Mouse (Mus musculus) forebrain, embryonic 16.5 days (tissue): ENCODE measurements around the gene Tnfrsf8. TPM values are rescaled to one million over a fixed set of nuclear protein-coding genes. Genes with fewer than 3 reads are reported as not detected.
"Not testable (repeated sequence)": the region's sequence is repeated elsewhere in the genome, so short reads cannot be mapped to it uniquely, and the experiment has no call there.

Experiments
- ATAC-seq: fragments of 200-750 bp; cut with Nextera tagmentation; 2 replicates; pipeline ENCODE4 v1.8.0; 2017; ENCODE audit warnings: mild to moderate bottlenecking, moderate library complexity
- H3K27ac ChIP-seq: fragments of 300-500 bp; sonication (generic); 2 replicates; pipeline ENCODE4 v1.5.1; 2014; ENCODE audit warnings: low read length, control low read depth
- H3K27me3 ChIP-seq: fragments of 300-500 bp; sonication (generic); replicated peaks from 2 replicates; pipeline ENCODE4 v1.6.1; 2014; ENCODE audit warnings: low read length; ENCODE audit not compliant: control insufficient read depth, insufficient read depth
- H3K36me3 ChIP-seq: fragments of 300-500 bp; sonication (generic); 2 replicates; pipeline ENCODE4 v1.6.1; 2014; ENCODE audit not compliant: control insufficient read depth, insufficient read depth
- H3K4me1 ChIP-seq: fragments of 300-500 bp; sonication (generic); replicated peaks from 2 replicates; pipeline ENCODE4 v1.6.1; 2014; ENCODE audit warnings: low read length; ENCODE audit not compliant: control insufficient read depth, insufficient read depth
- H3K4me2 ChIP-seq: fragments of 300-500 bp; sonication (generic); 2 replicates; pipeline ENCODE4 v1.6.1; 2014; ENCODE audit warnings: mild to moderate bottlenecking, low read length, control low read depth
- H3K4me3 ChIP-seq: fragments of 300-500 bp; sonication (generic); replicated peaks from 2 replicates; pipeline ENCODE4 v1.5.1; 2014; ENCODE audit warnings: mild to moderate bottlenecking, low read length, control low read depth
- H3K9ac ChIP-seq: fragments of 300-500 bp; sonication (generic); replicated peaks from 2 replicates; pipeline ENCODE4 v1.6.1; 2014; ENCODE audit warnings: low read depth, low read length, control low read depth
- H3K9me3 ChIP-seq: fragments of 300-500 bp; sonication (generic); 2 replicates; pipeline ENCODE4 v1.6.1; 2016; ENCODE audit warnings: low read length; ENCODE audit not compliant: control insufficient read depth
- WGBS: fragments of 180-500 bp; shearing (Covaris S2); extraction: QIAGEN DNeasy Blood & Tissue Kit; methylation state at CpG from one replicate; pipeline ENCODE4 v1.1.7; 2014; 5-methylcytosine and 5-hydroxymethylcytosine counted together
- polyA plus RNA-seq: library from polyadenylated mRNA; unstranded; fragments of >200 nt; fragmentation: Nextera tagmentation; extraction: Ambion mirVana; gene quantifications from 2 replicates; pipeline ENCODE4 v1.2.1, GENCODE M21; 2015

Gene Tnfrsf8
- polyA plus RNA-seq, 1 experiment from 2014 or later = 0.81 TPM

DNA sequence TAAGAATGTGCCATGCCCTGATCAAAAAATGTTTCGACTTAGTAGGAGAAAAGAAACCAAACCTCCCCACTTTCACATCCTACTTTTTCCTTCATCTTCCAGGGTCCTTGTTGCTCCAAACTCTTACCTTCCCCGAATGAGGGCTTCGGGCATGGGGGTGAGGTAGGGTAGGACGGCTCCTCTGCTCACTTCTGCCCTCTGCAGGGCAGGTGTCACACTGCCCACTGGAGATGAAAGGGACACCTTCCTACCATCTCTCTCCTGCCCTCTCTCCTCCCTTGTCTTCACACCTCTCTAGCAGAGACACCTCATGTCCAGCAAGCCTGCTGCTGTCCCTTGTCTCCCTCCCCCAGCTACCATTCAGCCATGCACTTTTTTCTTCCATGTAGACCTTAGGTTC lies 998 bp downstream of the Tnfrsf8 start:
- Histone ChIP-seq H3K4me3 (no peak overlapping the region), H3K9ac (no peak overlapping the region), H3K9me3 (no peaks in the 10 kb centered on the region), H3K4me1 (no peaks in the 10 kb centered on the region), H3K27me3 (no peaks in the 10 kb centered on the region; the same call in 1 of the 2 replicates), H3K27ac (no peak overlapping the region), H3K4me2 (no peak overlapping the region), H3K36me3 (no peaks in the 10 kb centered on the region)
- no peak for ATAC-seq
- WGBS = 89% methylated on average over 4 of the region's 4 CpGs

GRCm38 (mm10) chr4:145313256-145313655 lies 1.7 kb downstream of the Tnfrsf8 start:
- Histone ChIP-seq H3K27me3 (no peaks in the 10 kb centered on the region; the same call in 1 of the 2 replicates), H3K4me3 (no peak overlapping the region), H3K36me3 (no peaks in the 10 kb centered on the region), H3K4me2 (no peak overlapping the region), H3K4me1 (no peaks in the 10 kb centered on the region), H3K9ac (no peak overlapping the region), H3K27ac (no peak overlapping the region), H3K9me3 (no peaks in the 10 kb centered on the region)
- no peak for ATAC-seq
- WGBS = 85% methylated on average over 3 of the region's 3 CpGs

DNA sequence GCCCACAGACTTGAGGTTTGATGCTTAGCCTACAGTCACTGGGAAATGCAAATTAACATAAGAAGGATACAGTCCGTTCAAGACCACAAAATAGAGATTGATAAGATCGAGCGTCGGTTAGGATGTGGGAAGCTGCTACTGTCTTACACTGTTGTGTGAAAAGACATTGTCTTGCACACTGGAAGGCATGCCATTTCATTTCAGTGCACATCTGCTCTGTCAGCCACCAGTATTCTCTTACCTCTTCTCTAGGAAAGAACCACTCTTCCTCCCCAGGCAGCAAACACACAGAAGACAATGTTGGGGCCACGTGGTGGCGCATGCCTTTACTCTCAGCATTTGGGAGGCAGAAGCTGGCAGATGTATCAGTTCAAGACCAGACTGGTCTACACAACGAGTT lies 2.4 kb downstream of the Tnfrsf8 start:
- Histone ChIP-seq H3K9me3 (no peaks in the 10 kb centered on the region), H3K4me1 (no peaks in the 10 kb centered on the region), H3K9ac (no peak overlapping the region), H3K27ac (no peak overlapping the region), H3K4me2 (no peak overlapping the region), H3K27me3 (no peaks in the 10 kb centered on the region; the same call in 1 of the 2 replicates), H3K36me3 (no peaks in the 10 kb centered on the region), H3K4me3 (no peak overlapping the region)
- ATAC-seq = no peak
- 77% methylated on average over 7 of the region's 7 CpGs for WGBS

- 81% methylated on average over 2 of the region's 2 CpGs for WGBS
- Histone ChIP-seq H3K27ac (no peak overlapping the region), H3K36me3 (no peaks in the 10 kb centered on the region), H3K9ac (no peak overlapping the region), H3K4me3 (no peak overlapping the region), H3K4me1 (no peaks in the 10 kb centered on the region), H3K27me3 (no peaks in the 10 kb centered on the region; the same call in 1 of the 2 replicates), H3K9me3 (no peaks in the 10 kb centered on the region), H3K4me2 (no peak overlapping the region)
- ATAC-seq = no peak
Measured at GRCm38 (mm10) chr4:145310859-145311258, 4.1 kb downstream of the Tnfrsf8 start.

DNA sequence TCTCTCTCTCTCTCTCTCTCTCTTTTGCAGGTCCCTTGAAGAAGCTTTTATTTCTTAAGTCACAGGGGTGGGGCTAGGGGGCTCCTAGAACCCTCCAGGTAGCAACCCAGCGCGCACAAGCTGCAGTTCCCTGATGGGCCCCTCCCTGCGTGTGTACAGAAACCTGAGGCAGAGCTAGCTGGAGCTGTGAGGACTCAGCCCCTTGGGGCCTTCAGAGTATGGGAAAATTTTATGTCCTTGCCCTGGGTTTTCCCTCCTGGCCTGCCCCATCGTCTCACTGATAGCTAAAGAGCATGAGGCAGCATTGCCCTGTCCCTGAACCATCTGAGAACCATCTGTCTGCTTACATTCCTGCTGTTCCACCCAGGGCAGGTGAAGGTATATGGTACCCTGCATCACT lies 8.5 kb downstream of the Tnfrsf8 start:
- no peak overlapping the region for H3K27ac ChIP-seq
- WGBS = 39% methylated on average over 4 of the region's 4 CpGs
- no peaks in the 10 kb centered on the region for H3K27me3 ChIP-seq
- no peaks in the 10 kb centered on the region for H3K36me3 ChIP-seq
- no peak overlapping the region for H3K9ac ChIP-seq
- no peak overlapping the region for H3K4me2 ChIP-seq
- ATAC-seq = no peak
- H3K4me1 ChIP-seq = no peaks in the 10 kb centered on the region
- H3K9me3 ChIP-seq = no peaks in the 10 kb centered on the region
- no peak overlapping the region for H3K4me3 ChIP-seq

DNA sequence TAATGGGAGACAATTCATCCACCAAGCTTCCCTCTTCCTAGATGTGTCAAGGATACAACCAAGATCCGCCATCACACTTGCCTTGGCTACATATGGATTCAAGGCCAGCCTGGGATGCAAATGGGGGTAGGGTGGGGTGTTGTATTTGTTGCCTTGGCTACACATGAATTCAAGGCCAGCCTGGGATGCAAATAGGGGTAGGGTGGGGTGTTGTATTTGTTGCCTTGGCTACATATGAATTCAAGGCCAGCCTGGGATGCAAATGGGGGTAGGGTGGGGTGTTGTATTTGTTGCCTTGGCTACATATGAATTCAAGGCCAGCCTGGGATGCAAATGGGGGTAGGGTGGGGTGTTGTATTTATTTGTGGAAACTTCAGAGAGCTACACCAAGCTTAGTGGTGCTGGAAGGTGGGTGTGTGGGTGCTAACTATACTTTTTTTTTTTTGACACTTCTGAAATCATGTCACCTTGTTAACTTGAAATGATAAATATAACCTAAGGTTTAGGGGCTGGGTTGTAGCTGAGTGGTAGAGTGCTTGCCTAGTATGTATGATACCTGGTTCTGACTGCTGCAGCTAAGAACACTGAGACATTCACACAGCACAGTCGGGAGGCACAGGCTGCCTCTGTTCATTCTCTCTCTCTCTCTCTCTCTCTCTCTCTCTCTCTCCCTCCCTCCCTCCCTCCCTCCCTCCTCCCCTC lies 9.2 kb downstream of the Tnfrsf8 start:
- not testable (repeated sequence) for H3K27ac ChIP-seq, H3K36me3 ChIP-seq, ATAC-seq, H3K9ac ChIP-seq, H3K27me3 ChIP-seq, H3K9me3 ChIP-seq, H3K4me2 ChIP-seq, H3K4me1 ChIP-seq, H3K4me3 ChIP-seq
- 46% methylated on average over 2 of the region's 2 CpGs for WGBS

DNA sequence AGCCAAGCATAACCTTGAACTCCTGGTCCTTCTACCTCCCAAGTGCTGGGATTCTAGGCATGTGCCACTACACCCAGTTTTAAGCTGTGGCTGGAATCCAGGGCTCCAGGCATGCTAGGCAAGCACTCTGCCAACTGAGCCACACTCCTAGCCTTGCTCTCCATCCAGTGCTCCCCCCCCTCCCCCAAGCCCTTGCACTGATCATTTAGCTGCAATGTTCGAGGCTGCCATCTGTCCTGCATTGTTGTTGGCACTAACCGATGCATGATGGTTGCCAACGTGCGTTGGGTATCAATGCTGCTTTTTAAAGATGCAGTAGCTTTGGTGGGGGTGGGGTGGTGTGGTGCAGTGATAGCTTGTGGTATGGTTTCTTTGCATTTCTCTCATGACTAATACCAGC lies 10.9 kb downstream of the Tnfrsf8 start:
- Histone ChIP-seq H3K4me3 (no peak overlapping the region), H3K4me2 (no peak overlapping the region), H3K9ac (no peak overlapping the region), H3K4me1 (no peaks in the 10 kb centered on the region), H3K36me3 (no peaks in the 10 kb centered on the region), H3K27me3 (no peaks in the 10 kb centered on the region), H3K9me3 (no peaks in the 10 kb centered on the region), H3K27ac (no peak overlapping the region)
- peak; percentile 79 for ATAC-seq
- WGBS = 32% methylated on average over 4 of the region's 4 CpGs

DNA sequence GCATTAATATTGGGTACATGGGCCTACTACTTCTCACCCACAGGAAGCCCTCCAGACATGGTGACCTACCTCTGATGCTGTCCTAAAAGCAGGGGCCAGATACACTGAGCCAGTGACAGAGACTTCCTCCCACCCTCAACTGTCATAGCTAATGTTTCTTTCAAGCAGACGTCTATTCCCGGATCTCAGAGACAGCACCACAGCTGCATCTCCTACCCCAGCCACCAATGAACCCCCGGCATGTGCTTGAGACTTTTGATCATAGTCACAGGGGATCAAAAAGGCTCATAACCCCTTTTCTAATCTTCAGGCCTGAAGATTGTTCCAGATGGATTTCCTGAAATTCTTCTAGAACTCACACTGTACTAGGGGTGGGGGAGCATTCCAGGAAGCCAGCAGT lies 12.9 kb downstream of the Tnfrsf8 start:
- no peak overlapping the region for H3K9ac ChIP-seq
- no peaks in the 10 kb centered on the region for H3K9me3 ChIP-seq
- no peak overlapping the region for H3K4me3 ChIP-seq
- no peak overlapping the region for H3K4me2 ChIP-seq
- WGBS = 74% methylated on average over 3 of the region's 3 CpGs
- H3K36me3 ChIP-seq = no peaks in the 10 kb centered on the region
- no peaks in the 10 kb centered on the region for H3K4me1 ChIP-seq
- ATAC-seq = no peak
- H3K27ac ChIP-seq = no peak overlapping the region
- no peaks in the 10 kb centered on the region for H3K27me3 ChIP-seq

- WGBS = 77% methylated on average over 11 of the region's 12 CpGs
- no peak overlapping the region for H3K9ac ChIP-seq
- H3K4me1 ChIP-seq = no peaks in the 10 kb centered on the region
- H3K36me3 ChIP-seq = no peaks in the 10 kb centered on the region
- H3K4me2 ChIP-seq = no peak overlapping the region
- H3K27ac ChIP-seq = no peak overlapping the region
- no peaks in the 10 kb centered on the region for H3K9me3 ChIP-seq
- H3K27me3 ChIP-seq = no peaks in the 10 kb centered on the region
- ATAC-seq = no peak
- H3K4me3 ChIP-seq = no peak overlapping the region
Measured at GRCm38 (mm10) chr4:145300210-145300927, 14.6 kb downstream of the Tnfrsf8 start.
